ENCODE assay signal across 8 mouse cellular contexts in the genomic region with DNA sequence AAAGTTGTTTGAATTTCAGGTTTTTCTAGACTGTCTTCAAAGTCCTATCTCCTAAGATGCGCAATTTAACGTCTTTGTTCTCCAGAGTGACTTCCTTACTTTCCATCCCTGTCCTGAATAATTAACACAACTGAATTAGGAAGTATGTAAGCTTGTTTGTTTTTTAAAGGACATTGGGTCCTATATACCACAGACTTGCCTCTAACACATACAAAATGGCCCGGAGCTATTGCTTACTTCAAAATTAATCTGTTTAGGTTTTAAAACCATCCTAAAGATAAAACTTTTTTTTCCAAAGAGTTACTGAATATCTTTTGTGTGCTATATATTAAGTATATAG. TPM values are rescaled to one million over a fixed set of nuclear protein-coding genes. Genes with fewer than 3 reads are reported as not detected.
DNase-seq lines count a peak whose midpoint lies in the region; ATAC-seq and TF ChIP-seq lines count a peak whose summit lies in the region.

No protein-coding gene starts in this region.

- DNase-seq in heart, postnatal 0 days (ENCODE audit: low spot score), result no peak
- DNase-seq in heart, adult 9 months (ENCODE audit: low spot score in 2 of 2), result no peak
- DNase-seq in hindbrain, embryonic 14.5 days (ENCODE audit: low spot score), result no peak
- DNase-seq in midbrain, embryonic 11.5 days (ENCODE audit: low spot score, missing footprints), result no peak
- no peak for DNase-seq in cerebellum, adult 18-20 months
- no peak for DNase-seq in left cerebral cortex, adult 18-20 months (ENCODE audit: low spot score in 2 of 2)
- no peak for DNase-seq in adrenal gland, postnatal 10 days

- peak overlapping the region; percentile 76 for H3K9ac ChIP-seq in heart, postnatal 0 days (replicated peaks; ENCODE audit: low read depth, low read length)
- H3K9ac ChIP-seq in hindbrain, embryonic 14.5 days, result peak overlapping the region; percentile 81
- peak overlapping the region; percentile 96 for H3K9ac ChIP-seq in midbrain, embryonic 11.5 days (ENCODE audit: low read length)

- TF ChIP-seq POLR2A in bone marrow, adult 2 months (IDR thresholded peaks at IDR 0.05; ENCODE audit: borderline replicate concordance, control insufficient read depth, low read depth, low read length), result no peak

- no peak for ATAC-seq in heart, postnatal 0 days (ENCODE audit: insufficient read depth, low read depth)
- ATAC-seq in hindbrain, embryonic 14.5 days (ENCODE audit: low FRiP score), result peak; percentile 13
- peak; percentile 19; the same call in 1 of the 2 replicates for ATAC-seq in midbrain, embryonic 11.5 days (ENCODE audit: low FRiP score)

- H3K27me3 ChIP-seq in heart, postnatal 0 days (ENCODE audit: control insufficient read depth, insufficient read depth, low read length), result 0 out of 2 replicates have a peak, but pooled peaks cover 7% of the 10 kb centered on the region
- H3K27me3 ChIP-seq in hindbrain, embryonic 14.5 days (ENCODE audit: control insufficient read depth, insufficient read depth, low read length), result peaks cover 17% of the 10 kb centered on the region; the same call in 1 of the 2 replicates
- H3K27me3 ChIP-seq in midbrain, embryonic 11.5 days (ENCODE audit: control insufficient read depth, insufficient read depth, low read length), result peaks cover 3% of the 10 kb centered on the region

- H3K9me3 ChIP-seq in heart, postnatal 0 days (replicated peaks; ENCODE audit: control insufficient read depth, low read length), result no peaks in the 10 kb centered on the region
- no peaks in the 10 kb centered on the region for H3K9me3 ChIP-seq in hindbrain, embryonic 14.5 days (ENCODE audit: control insufficient read depth, low read length)
- no peaks in the 10 kb centered on the region for H3K9me3 ChIP-seq in midbrain, embryonic 11.5 days (ENCODE audit: control insufficient read depth, low read length)

- H3K4me2 ChIP-seq in heart, postnatal 0 days (ENCODE audit: low read depth, low read length), result peak overlapping the region; percentile 62
- H3K4me2 ChIP-seq in hindbrain, embryonic 14.5 days (replicated peaks), result peak overlapping the region; percentile 89
- peak overlapping the region; percentile 70 for H3K4me2 ChIP-seq in midbrain, embryonic 11.5 days

- TF ChIP-seq CTCF in heart, postnatal 0 days (IDR thresholded peaks at IDR 0.05; ENCODE audit: low read depth), result no peak
- no peak for TF ChIP-seq CTCF in bone marrow, adult 2 months (IDR thresholded peaks at IDR 0.05; ENCODE audit: control insufficient read depth, insufficient read depth, low read length)

- peaks cover 9% of the 10 kb centered on the region for H3K4me1 ChIP-seq in heart, postnatal 0 days (ENCODE audit: control insufficient read depth, insufficient read depth)
- peaks cover 1% of the 10 kb centered on the region; the same call in 1 of the 2 replicates for H3K4me1 ChIP-seq in bone marrow, adult 2 months (ENCODE audit: control insufficient read depth, insufficient read depth, low read length)
- peaks cover 9% of the 10 kb centered on the region for H3K4me1 ChIP-seq in hindbrain, embryonic 14.5 days (replicated peaks; ENCODE audit: control insufficient read depth, insufficient read depth, low read length)
- peaks cover 6% of the 10 kb centered on the region; the same call in 1 of the 2 replicates for H3K4me1 ChIP-seq in midbrain, embryonic 11.5 days (ENCODE audit: control insufficient read depth, insufficient read depth, low read length)

- H3K36me3 ChIP-seq in heart, postnatal 0 days (replicated peaks; ENCODE audit: control insufficient read depth, insufficient read depth, low read length), result peaks cover under 1% of the 10 kb centered on the region; the same call in 1 of the 2 replicates
- peaks cover under 1% of the 10 kb centered on the region; the same call in 1 of the 2 replicates for H3K36me3 ChIP-seq in hindbrain, embryonic 14.5 days (replicated peaks; ENCODE audit: control insufficient read depth, insufficient read depth)
- H3K36me3 ChIP-seq in midbrain, embryonic 11.5 days (ENCODE audit: control insufficient read depth, insufficient read depth, low read length), result no peaks in the 10 kb centered on the region

- peak overlapping the region; percentile 67 for H3K4me3 ChIP-seq in heart, postnatal 0 days (ENCODE audit: low read depth, low read length)
- peak overlapping the region; percentile 99 for H3K4me3 ChIP-seq in bone marrow, adult 2 months (replicated peaks; ENCODE audit: control insufficient read depth, low read depth, low read length)
- H3K4me3 ChIP-seq in hindbrain, embryonic 14.5 days (replicated peaks; ENCODE audit: low read length), result peak overlapping the region; percentile 66
- peak overlapping the region; percentile 73 for H3K4me3 ChIP-seq in midbrain, embryonic 11.5 days (ENCODE audit: low read depth, low read length)

- TF ChIP-seq EP300 in heart, postnatal 0 days (IDR thresholded peaks at IDR 0.05; ENCODE audit: low read depth), result no peak

- WGBS in heart, postnatal 0 days, result 8% methylated on average over 3 of the region's 3 CpGs
- WGBS in bone marrow, adult 2 months, result 9% methylated on average over 3 of the region's 3 CpGs
- WGBS in hindbrain, embryonic 14.5 days, result 17% methylated on average over 3 of the region's 3 CpGs
- WGBS in midbrain, embryonic 11.5 days, result 13% methylated on average over 3 of the region's 3 CpGs

- H3K27ac ChIP-seq in heart, postnatal 0 days (ENCODE audit: low read depth), result peak overlapping the region; percentile 89
- no peak overlapping the region for H3K27ac ChIP-seq in bone marrow, adult 2 months (ENCODE audit: control insufficient read depth, insufficient read depth, low read depth, low read length, poor library complexity)
- H3K27ac ChIP-seq in hindbrain, embryonic 14.5 days, result peak overlapping the region; percentile 92
- peak overlapping the region; percentile 85 for H3K27ac ChIP-seq in midbrain, embryonic 11.5 days (ENCODE audit: low read depth, low read length)

RNA-seq across cellular contexts. Expression of gene Ufc1, which starts 0.2 kb away (rescaled TPM):
- total RNA-seq in heart, postnatal 0 days (2014; rRNA removed; ENCODE audit: low replicate concordance), result 74.9 and 140 TPM in 2 replicates
- polyA plus RNA-seq in heart, postnatal 0 days (2015; fragmentation: Nextera tagmentation; extraction: Ambion mirVana), result 109 and 113 TPM in 2 replicates
- polyA plus RNA-seq in bone marrow, adult 2 months (2011; ENCODE audit: insufficient read depth, insufficient read length, low replicate concordance, missing spikeins), result 34.0 and 84.2 TPM in 2 replicates
- 116 and 131 TPM in 2 replicates for polyA plus RNA-seq in hindbrain, embryonic 14.5 days (2014; fragmentation: Nextera tagmentation; extraction: Ambion mirVana)
- polyA plus RNA-seq in midbrain, embryonic 11.5 days (2014; fragmentation: Nextera tagmentation; extraction: Ambion mirVana), result 115 and 117 TPM in 2 replicates
- total RNA-seq in left cerebral cortex, adult 18-20 months (2021), result 100 to 1,000 TPM; 104 to 112 TPM
- 100 to 1,000 TPM; 145 to 153 TPM for total RNA-seq in adrenal gland, postnatal 10 days (2021)

RNA-seq across cellular contexts. Expression of gene Usp21, which starts 7.2 kb away (rescaled TPM):
- 20.0 and 27.3 TPM in 2 replicates for total RNA-seq in heart, postnatal 0 days (2014; rRNA removed; ENCODE audit: low replicate concordance)
- polyA plus RNA-seq in heart, postnatal 0 days (2015; fragmentation: Nextera tagmentation; extraction: Ambion mirVana), result 30.6 and 32.3 TPM in 2 replicates
- polyA plus RNA-seq in bone marrow, adult 2 months (2011; ENCODE audit: insufficient read depth, insufficient read length, low replicate concordance, missing spikeins), result 39.1 and 60.0 TPM in 2 replicates
- 80.1 and 85.8 TPM in 2 replicates for polyA plus RNA-seq in hindbrain, embryonic 14.5 days (2014; fragmentation: Nextera tagmentation; extraction: Ambion mirVana)
- 84.7 and 88.6 TPM in 2 replicates for polyA plus RNA-seq in midbrain, embryonic 11.5 days (2014; fragmentation: Nextera tagmentation; extraction: Ambion mirVana)
- 10 to 100 TPM; 54.5 to 63.0 TPM for total RNA-seq in left cerebral cortex, adult 18-20 months (2021)
- total RNA-seq in adrenal gland, postnatal 10 days (2021), result 10 to 100 TPM; 31.8 to 40.2 TPM

RNA-seq across cellular contexts. Expression of gene Ppox, which starts 14.0 kb away (rescaled TPM):
- total RNA-seq in heart, postnatal 0 days (2014; rRNA removed; ENCODE audit: low replicate concordance), result 32.7 and 52.4 TPM in 2 replicates
- 24.3 and 24.6 TPM in 2 replicates for polyA plus RNA-seq in heart, postnatal 0 days (2015; fragmentation: Nextera tagmentation; extraction: Ambion mirVana)
- polyA plus RNA-seq in bone marrow, adult 2 months (2011; ENCODE audit: insufficient read depth, insufficient read length, low replicate concordance, missing spikeins), result 197 and 282 TPM in 2 replicates
- 43.5 and 44.6 TPM in 2 replicates for polyA plus RNA-seq in hindbrain, embryonic 14.5 days (2014; fragmentation: Nextera tagmentation; extraction: Ambion mirVana)
- polyA plus RNA-seq in midbrain, embryonic 11.5 days (2014; fragmentation: Nextera tagmentation; extraction: Ambion mirVana), result 54.1 and 56.3 TPM in 2 replicates
- 10 to 100 TPM; 26.9 to 27.8 TPM for total RNA-seq in left cerebral cortex, adult 18-20 months (2021)
- 10 to 100 TPM; 30.8 to 43.8 TPM for total RNA-seq in adrenal gland, postnatal 10 days (2021)

RNA-seq across cellular contexts. Expression of gene B4galt3, which starts 24.9 kb away (rescaled TPM):
- 28.9 and 55.0 TPM in 2 replicates for total RNA-seq in heart, postnatal 0 days (2014; rRNA removed; ENCODE audit: low replicate concordance)
- polyA plus RNA-seq in heart, postnatal 0 days (2015; fragmentation: Nextera tagmentation; extraction: Ambion mirVana), result 32.6 and 34.3 TPM in 2 replicates
- polyA plus RNA-seq in bone marrow, adult 2 months (2011; ENCODE audit: insufficient read depth, insufficient read length, low replicate concordance, missing spikeins), result 29.8 and 67.5 TPM in 2 replicates
- polyA plus RNA-seq in hindbrain, embryonic 14.5 days (2014; fragmentation: Nextera tagmentation; extraction: Ambion mirVana), result 86.5 and 88.6 TPM in 2 replicates
- 49.5 and 58.4 TPM in 2 replicates for polyA plus RNA-seq in midbrain, embryonic 11.5 days (2014; fragmentation: Nextera tagmentation; extraction: Ambion mirVana)
- 10 to 100 TPM; 64.3 to 71.8 TPM for total RNA-seq in left cerebral cortex, adult 18-20 months (2021)
- total RNA-seq in adrenal gland, postnatal 10 days (2021), result 10 to 100 TPM; 28.9 to 34.7 TPM

RNA-seq across cellular contexts. Expression of gene Dedd, which starts 33.9 kb away (rescaled TPM):
- 20.8 and 27.1 TPM in 2 replicates for total RNA-seq in heart, postnatal 0 days (2014; rRNA removed; ENCODE audit: low replicate concordance)
- 30.0 and 31.7 TPM in 2 replicates for polyA plus RNA-seq in heart, postnatal 0 days (2015; fragmentation: Nextera tagmentation; extraction: Ambion mirVana)
- polyA plus RNA-seq in bone marrow, adult 2 months (2011; ENCODE audit: insufficient read depth, insufficient read length, low replicate concordance, missing spikeins), result 31.6 and 49.7 TPM in 2 replicates
- polyA plus RNA-seq in hindbrain, embryonic 14.5 days (2014; fragmentation: Nextera tagmentation; extraction: Ambion mirVana), result 45.9 and 49.9 TPM in 2 replicates
- 45.1 and 46.7 TPM in 2 replicates for polyA plus RNA-seq in midbrain, embryonic 11.5 days (2014; fragmentation: Nextera tagmentation; extraction: Ambion mirVana)
- total RNA-seq in left cerebral cortex, adult 18-20 months (2021), result 10 to 100 TPM; 43.7 to 43.9 TPM
- 10 to 100 TPM; 33.7 to 35.2 TPM for total RNA-seq in adrenal gland, postnatal 10 days (2021)
